Mouse (Mus musculus): ENCODE data around the gene Khnyn. TPM values are rescaled to one million over a fixed set of nuclear protein-coding genes. Genes with fewer than 3 reads are reported as not detected.
A peak's percentile ranks its signal among the peaks of the same experiment; 100 is the strongest.

The Khnyn gene
- polyA plus RNA-seq, 1 experiment = 10.0 TPM

DNA sequence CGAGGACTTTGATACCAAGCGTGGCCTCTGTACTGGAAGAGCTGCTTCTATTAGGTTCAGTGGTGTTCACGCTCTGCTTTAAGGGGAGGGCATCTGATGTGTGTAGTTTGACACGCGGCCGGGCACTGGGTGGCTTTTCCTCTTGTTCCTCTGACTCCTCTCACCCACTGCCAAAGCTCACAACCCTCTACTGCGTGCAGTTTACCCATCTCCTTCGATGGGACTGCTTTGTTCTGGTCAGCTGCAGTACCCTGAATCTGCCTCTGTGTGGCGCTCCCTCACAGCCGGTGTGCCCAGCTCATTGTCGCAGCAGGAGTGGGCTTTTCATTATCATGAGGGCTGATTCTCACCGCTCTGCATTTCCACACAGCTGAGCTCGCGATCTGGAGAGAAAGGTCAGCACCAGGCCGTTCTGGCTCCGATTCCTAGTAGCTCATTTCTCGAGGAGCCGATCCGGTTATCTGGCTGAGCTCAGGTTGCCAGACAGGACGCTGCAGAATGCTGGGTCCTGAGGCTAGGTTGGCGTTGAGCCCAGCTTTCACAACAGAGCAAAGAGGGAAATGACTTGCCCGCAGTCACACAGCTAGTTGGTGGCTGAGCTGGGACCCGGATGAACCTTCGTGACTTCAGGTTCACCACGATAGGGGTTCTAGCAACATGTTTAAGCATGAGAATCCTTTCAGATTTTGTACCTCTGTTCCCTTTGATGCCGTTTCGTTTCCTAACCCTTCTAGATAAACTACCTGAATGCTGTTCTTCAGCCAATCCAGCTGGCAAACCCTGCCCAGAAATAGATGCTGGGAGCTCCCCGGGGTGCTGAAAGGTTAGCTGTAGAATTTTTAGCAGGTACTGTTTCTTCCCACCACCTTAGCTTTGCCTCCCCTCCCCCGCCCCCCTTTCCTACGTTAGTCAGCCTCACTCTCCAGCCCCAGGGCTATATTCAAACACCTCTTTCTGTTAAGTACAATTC, 10.7 kb upstream of the Khnyn start:
- no peak overlapping the region for H3K4me3 ChIP-seq
- H3K36me3 ChIP-seq (ENCODE audit: control insufficient read depth, insufficient read depth) = no peaks in the 10 kb centered on the region
- TF ChIP-seq E2F4 (IDR thresholded peaks at IDR 0.05; ENCODE audit: insufficient read depth) = no peak
- no peak for TF ChIP-seq MYOG (IDR thresholded peaks at IDR 0.05; ENCODE audit: control insufficient read depth in 1 of 3, insufficient read depth in 1 of 3, insufficient read length in 2 of 3, low read depth in 2 of 3)
- TF ChIP-seq MAX (IDR thresholded peaks at IDR 0.05; ENCODE audit: low read depth) = no peak
- TF ChIP-seq POLR2AphosphoS2 (IDR thresholded peaks at IDR 0.05; ENCODE audit: insufficient read length, low read depth) = peak; percentile 20
- TF ChIP-seq CEBPB (IDR thresholded peaks at IDR 0.05; ENCODE audit: insufficient read depth, poor library complexity, severe bottlenecking) = no peak
- TF ChIP-seq MYOD1 (IDR thresholded peaks at IDR 0.05; ENCODE audit: control insufficient read depth in 1 of 3, insufficient read length in 2 of 3, low read depth in 2 of 3) = no peak
- TF ChIP-seq TCF3 (IDR thresholded peaks at IDR 0.05; ENCODE audit: insufficient read length, low read depth) = no peak
- TF ChIP-seq SRF (IDR thresholded peaks at IDR 0.05; ENCODE audit: control insufficient read depth, insufficient read length, low read depth) = no peak
- H3K4me2 ChIP-seq (ENCODE audit: low read depth) = peak overlapping the region; percentile 55
- H3K79me2 ChIP-seq (ENCODE audit: control insufficient read depth, insufficient read depth) = no peaks in the 10 kb centered on the region
- H3ac ChIP-seq (ENCODE audit: control insufficient read depth, insufficient read length) = no peak overlapping the region
- H3K27me3 ChIP-seq (ENCODE audit: control insufficient read depth, insufficient read depth, insufficient read length) = no peaks in the 10 kb centered on the region

DNA sequence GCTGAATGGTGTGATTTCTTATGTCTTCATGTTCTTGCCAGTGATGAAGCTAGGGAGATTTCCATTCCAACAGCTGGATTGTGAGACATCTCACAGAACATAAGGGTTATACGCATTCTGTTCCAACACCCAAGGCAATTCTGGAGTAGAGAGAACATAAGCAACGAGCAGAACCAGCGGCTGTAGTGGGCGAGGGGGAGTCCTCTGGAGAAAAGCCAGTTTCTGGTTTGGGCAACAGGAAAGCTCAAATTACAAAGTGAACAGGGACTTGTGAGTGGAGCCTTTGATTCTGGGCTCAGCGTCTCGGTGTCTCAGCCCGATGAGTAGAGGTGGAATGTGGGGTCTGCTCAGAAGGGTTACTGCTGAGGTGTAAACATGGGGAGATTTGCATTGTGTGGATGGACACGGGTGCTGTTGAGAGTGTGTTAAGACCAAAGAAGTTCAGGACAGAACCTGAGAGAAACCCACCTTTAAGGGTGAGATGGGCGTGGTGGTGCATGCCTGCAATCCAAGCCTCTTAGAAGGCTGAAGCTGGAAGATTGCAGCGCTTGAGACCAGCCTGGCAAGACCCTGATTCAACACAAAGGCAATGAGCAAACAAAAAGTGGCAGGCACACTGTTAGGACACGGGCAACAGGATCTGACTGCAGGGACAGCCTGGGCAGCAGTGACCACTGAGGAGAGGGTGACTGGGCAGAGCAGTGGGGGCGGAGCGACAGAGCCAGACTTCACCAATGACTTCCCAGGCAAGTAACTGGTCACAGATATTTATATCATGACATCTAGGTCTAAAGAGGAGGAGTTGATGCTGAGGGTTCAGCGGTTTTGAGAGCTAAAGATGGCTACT, 7.1 kb upstream of the Khnyn start:
- no peaks in the 10 kb centered on the region for H3K36me3 ChIP-seq (ENCODE audit: control insufficient read depth, insufficient read depth)
- H3K4me3 ChIP-seq = no peak overlapping the region
- no peaks in the 10 kb centered on the region for H3K27me3 ChIP-seq (ENCODE audit: control insufficient read depth, insufficient read depth, insufficient read length)
- H3ac ChIP-seq (ENCODE audit: control insufficient read depth, insufficient read length) = no peak overlapping the region
- TF ChIP-seq TCF3 (IDR thresholded peaks at IDR 0.05; ENCODE audit: insufficient read length, low read depth) (no peak), POLR2AphosphoS2 (IDR thresholded peaks at IDR 0.05; ENCODE audit: insufficient read length, low read depth) (peak; percentile 28), CEBPB (IDR thresholded peaks at IDR 0.05; ENCODE audit: insufficient read depth, poor library complexity, severe bottlenecking) (no peak), USF1 (IDR thresholded peaks at IDR 0.05; ENCODE audit: low read depth) (no peak), POLR2A (IDR thresholded peaks at IDR 0.05; ENCODE audit: insufficient read length, low read depth) (peak; percentile 54), E2F4 (IDR thresholded peaks at IDR 0.05; ENCODE audit: insufficient read depth) (no peak), TCF12 (IDR thresholded peaks at IDR 0.05; ENCODE audit: insufficient read depth, poor library complexity, severe bottlenecking) (no peak), SRF (IDR thresholded peaks at IDR 0.05; ENCODE audit: control insufficient read depth, insufficient read length, low read depth) (no peak), REST (IDR thresholded peaks at IDR 0.05; ENCODE audit: insufficient read depth, insufficient read length) (no peak)
- no peaks in the 10 kb centered on the region for H3K79me2 ChIP-seq (ENCODE audit: control insufficient read depth, insufficient read depth)
- H3K4me2 ChIP-seq (ENCODE audit: low read depth) = peak overlapping the region; percentile 65

DNA sequence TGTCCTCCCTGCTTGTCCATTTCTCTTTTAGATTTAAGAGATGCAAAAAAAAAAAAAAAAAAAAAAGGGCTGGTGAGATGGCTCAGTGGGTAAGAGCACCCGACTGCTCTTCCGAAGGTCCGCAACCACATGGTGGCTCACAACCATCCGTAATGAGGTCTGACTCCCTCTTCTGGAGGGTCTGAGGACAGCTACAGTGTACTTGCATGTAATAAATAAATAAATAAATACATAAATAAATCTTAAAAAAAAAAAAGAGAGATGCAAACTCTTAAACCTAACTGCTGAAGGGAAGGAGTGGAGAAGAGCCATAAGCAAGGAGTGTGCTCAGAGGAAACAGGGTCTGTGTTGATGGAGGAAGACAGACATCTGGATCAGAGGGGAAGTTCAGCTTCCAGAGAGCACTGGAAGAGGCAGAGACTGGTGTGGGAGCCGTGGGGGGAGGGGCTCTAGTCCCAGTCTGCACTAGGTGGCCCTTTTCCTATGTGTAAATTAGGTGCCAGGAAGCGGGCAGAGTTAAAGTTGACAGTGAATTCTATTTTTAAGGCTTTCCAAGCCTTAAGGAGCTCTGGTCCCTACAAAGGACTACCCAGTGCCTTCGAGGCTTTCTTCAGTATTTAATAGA, 6.3 kb upstream of the Khnyn start:
- Histone ChIP-seq H3K36me3 (ENCODE audit: control insufficient read depth, insufficient read depth) (no peaks in the 10 kb centered on the region), H3K4me3 (no peak overlapping the region), H3K79me2 (ENCODE audit: control insufficient read depth, insufficient read depth) (no peaks in the 10 kb centered on the region), H3ac (ENCODE audit: control insufficient read depth, insufficient read length) (no peak overlapping the region), H3K4me2 (ENCODE audit: low read depth) (peak overlapping the region; percentile 65), H3K27me3 (ENCODE audit: control insufficient read depth, insufficient read depth, insufficient read length) (no peaks in the 10 kb centered on the region)
- TF ChIP-seq MYOD1 (IDR thresholded peaks at IDR 0.05; ENCODE audit: control insufficient read depth in 1 of 3, insufficient read length in 2 of 3, low read depth in 2 of 3) (no peak), MYOG (IDR thresholded peaks at IDR 0.05; ENCODE audit: control insufficient read depth in 1 of 3, insufficient read depth in 1 of 3, insufficient read length in 2 of 3, low read depth in 2 of 3) (no peak), SRF (IDR thresholded peaks at IDR 0.05; ENCODE audit: control insufficient read depth, insufficient read length, low read depth) (no peak), REST (IDR thresholded peaks at IDR 0.05; ENCODE audit: insufficient read depth, insufficient read length) (no peak), POLR2AphosphoS2 (IDR thresholded peaks at IDR 0.05; ENCODE audit: insufficient read length, low read depth) (no peak), TCF12 (IDR thresholded peaks at IDR 0.05; ENCODE audit: insufficient read depth, poor library complexity, severe bottlenecking) (no peak), MAX (IDR thresholded peaks at IDR 0.05; ENCODE audit: low read depth) (no peak), USF1 (IDR thresholded peaks at IDR 0.05; ENCODE audit: low read depth) (no peak), POLR2A (IDR thresholded peaks at IDR 0.05; ENCODE audit: insufficient read length, low read depth) (no peak), TCF3 (IDR thresholded peaks at IDR 0.05; ENCODE audit: insufficient read length, low read depth) (no peak)

DNA sequence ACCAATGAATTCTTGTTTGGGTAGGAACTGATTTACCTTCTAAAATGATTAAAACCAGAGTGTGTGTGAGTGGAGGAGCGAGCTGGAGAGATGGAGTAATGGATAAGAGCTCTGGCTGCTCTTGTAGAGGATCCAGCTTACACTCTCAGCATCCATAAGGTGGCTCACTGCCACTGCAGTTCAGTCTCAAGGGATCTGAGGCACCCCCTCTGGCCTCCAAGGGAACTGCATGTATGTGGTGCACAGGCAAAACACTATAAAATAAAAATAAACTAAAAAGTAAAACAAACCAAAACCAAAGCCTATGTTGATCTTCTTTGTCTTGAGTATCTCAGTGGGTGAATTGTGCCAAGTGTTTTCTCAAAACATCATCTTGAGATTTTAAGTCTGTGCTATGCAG, 5.1 kb upstream of the Khnyn start:
- no peaks in the 10 kb centered on the region for H3K27me3 ChIP-seq (ENCODE audit: control insufficient read depth, insufficient read depth, insufficient read length)
- H3K4me3 ChIP-seq = no peak overlapping the region
- no peaks in the 10 kb centered on the region for H3K36me3 ChIP-seq (ENCODE audit: control insufficient read depth, insufficient read depth)
- no peak overlapping the region for H3ac ChIP-seq (ENCODE audit: control insufficient read depth, insufficient read length)
- no peak overlapping the region for H3K4me2 ChIP-seq (ENCODE audit: low read depth)
- no peak for TF ChIP-seq E2F4 (IDR thresholded peaks at IDR 0.05; ENCODE audit: insufficient read depth)
- TF ChIP-seq POLR2A (IDR thresholded peaks at IDR 0.05; ENCODE audit: insufficient read length, low read depth) = no peak
- no peak for TF ChIP-seq CEBPB (IDR thresholded peaks at IDR 0.05; ENCODE audit: insufficient read depth, poor library complexity, severe bottlenecking)
- no peak for TF ChIP-seq USF1 (IDR thresholded peaks at IDR 0.05; ENCODE audit: low read depth)
- TF ChIP-seq MYOD1 (IDR thresholded peaks at IDR 0.05; ENCODE audit: control insufficient read depth in 1 of 3, insufficient read length in 2 of 3, low read depth in 2 of 3) = no peak
- TF ChIP-seq TCF12 (IDR thresholded peaks at IDR 0.05; ENCODE audit: insufficient read depth, poor library complexity, severe bottlenecking) = no peak
- H3K79me2 ChIP-seq (ENCODE audit: control insufficient read depth, insufficient read depth) = no peaks in the 10 kb centered on the region

Measured in myocyte (in vitro differentiated cells).